Mouse (Mus musculus) heart, postnatal 14 days (tissue): ENCODE data around the gene Maml3. TPM values are rescaled to one million over a fixed set of nuclear protein-coding genes. Genes with fewer than 3 reads are reported as not detected.

Experiments used
- DNase-seq, 2 experiments: peaks; one replicate each; pipeline ENCODE4 v3.0.0; 2021 to 2022
- intact Hi-C: fragments of 180-260 bp; cut with DNase I; formaldehyde crosslinking; loops from one replicate; pipeline ENCODE4 v1.15.1; 2025
- long read RNA-seq, 2 experiments: library from polyadenylated mRNA; stranded (forward); transcript quantifications; one replicate each; pipeline ENCODE4 v2.0.0; 2021
- total RNA-seq, 2 experiments: library from RNA; stranded (reverse); gene quantifications; 2 replicates each; pipeline ENCODE4 v1.2.3; 2021

Maml3 gene
- 1 to 10 TPM; 3.7 to 5.0 TPM for total RNA-seq
- long read RNA-seq, experiment 1, partial matches to known transcripts, result 0 of 3 reads
- long read RNA-seq, experiment 1, other reads (novel, unspliced or antisense), result 3 of 3 reads
- long read RNA-seq, experiment 2, partial matches to known transcripts, result 0 of 1 reads
- long read RNA-seq, experiment 2, other reads (novel, unspliced or antisense), result 1 of 1 reads

- DNase-seq, result peak; percentile 93
- intact Hi-C loops, result loop anchor here (1.0 to 5.0 kb wide), 4 partner anchors 92 to 404 kb away; no protein-coding TSS in a partner anchor
These were observed at the start of gene Maml3 for GRCm38 (mm10) chr3:52104636-52105151. Gene Maml3 (minus strand): TSS chr3:52105076.

- DNase-seq, result no peak
- intact Hi-C loops, result no loop called here
These were observed 46.3 kb upstream of the Maml3 start for GRCm38 (mm10) chr3:52151155-52151554.

GRCm38 (mm10) chr3:52148301-52148700 is 43.4 kb upstream of the Maml3 start:
- no peak for DNase-seq
- intact Hi-C loops, result no loop called here

GRCm38 (mm10) chr3:52144776-52145460 is 40.0 kb upstream of the Maml3 start:
- intact Hi-C loops, result no loop called here
- no peak for DNase-seq

- DNase-seq, result no peak
- intact Hi-C loops, result no loop called here
These were observed 38.1 kb upstream of the Maml3 start for GRCm38 (mm10) chr3:52143017-52143416.

GRCm38 (mm10) chr3:52140162-52140561 is 35.3 kb upstream of the Maml3 start:
- intact Hi-C loops, result no loop called here
- peak; percentile 22 to 56 for DNase-seq

GRCm38 (mm10) chr3:52125421-52125820 is 20.5 kb upstream of the Maml3 start:
- intact Hi-C loops, result loop anchor here (5.0 kb wide), 1 partner anchor 47 kb away; no protein-coding TSS in a partner anchor
- DNase-seq, result no peak

DNA sequence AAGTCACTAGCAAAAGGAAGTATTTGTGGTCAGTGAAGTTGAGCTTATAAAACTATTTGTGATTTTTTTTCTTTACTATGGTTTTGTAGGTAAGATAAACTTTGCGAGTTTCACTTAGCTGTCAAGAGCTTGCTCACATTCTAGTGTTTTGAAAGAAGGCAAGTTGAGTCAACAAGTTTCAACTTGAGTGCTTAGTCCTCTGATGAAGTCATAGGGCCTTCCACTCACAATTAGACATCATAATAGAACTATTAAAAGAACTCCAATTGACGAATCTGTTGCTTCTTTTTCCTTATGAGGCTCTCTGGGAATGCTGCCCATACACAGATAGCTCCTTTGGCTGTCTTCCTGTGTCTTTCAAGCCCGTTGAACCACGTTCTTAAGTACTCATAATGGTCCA is 16.0 kb upstream of the Maml3 start:
- no peak for DNase-seq
- intact Hi-C loops, result no loop called here

DNA sequence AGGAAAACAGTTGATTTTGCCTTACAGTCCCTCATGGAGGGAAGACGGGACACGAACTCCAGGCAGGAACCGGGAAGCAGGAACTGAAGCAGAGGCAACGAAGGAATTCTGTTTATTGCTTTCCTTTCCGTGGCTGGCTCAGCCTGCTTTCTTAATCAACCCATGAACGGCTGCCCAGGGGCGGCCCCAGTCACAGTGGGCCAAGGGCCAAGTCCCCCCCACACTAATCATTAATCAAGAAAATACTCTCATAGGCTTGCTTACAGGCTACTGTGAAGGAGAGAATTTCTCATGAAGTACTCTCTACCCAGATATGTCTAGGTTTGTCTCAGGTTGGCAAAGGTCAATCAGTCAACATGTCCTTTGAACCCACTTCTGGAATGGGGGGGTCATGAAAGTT is 14.3 kb upstream of the Maml3 start:
- intact Hi-C loops, result no loop called here
- DNase-seq, result no peak

GRCm38 (mm10) chr3:52115421-52115820 is 10.5 kb upstream of the Maml3 start:
- intact Hi-C loops, result no loop called here
- peak in 1 of 2 experiments; percentile 15 for DNase-seq

DNA sequence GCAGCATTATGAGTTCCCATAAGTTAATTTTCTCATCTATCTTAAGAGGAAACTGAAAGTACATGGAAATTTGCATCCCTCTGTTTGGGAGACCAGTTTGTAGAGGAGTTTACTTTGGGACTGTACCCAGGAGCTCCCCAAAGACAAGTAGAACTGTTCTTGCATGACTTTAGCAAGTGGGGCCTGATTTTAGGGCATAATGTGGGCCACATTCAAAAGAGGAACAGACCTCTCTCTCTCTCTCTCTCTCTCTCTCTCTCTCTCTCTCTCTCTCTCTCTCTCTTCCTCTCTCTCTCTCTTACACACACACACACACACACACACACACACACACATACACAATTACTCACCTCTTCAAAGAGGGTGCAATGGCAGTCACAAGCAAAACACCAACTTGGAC is 3.2 kb upstream of the Maml3 start:
- intact Hi-C loops, result no loop called here
- DNase-seq, result no peak

DNA sequence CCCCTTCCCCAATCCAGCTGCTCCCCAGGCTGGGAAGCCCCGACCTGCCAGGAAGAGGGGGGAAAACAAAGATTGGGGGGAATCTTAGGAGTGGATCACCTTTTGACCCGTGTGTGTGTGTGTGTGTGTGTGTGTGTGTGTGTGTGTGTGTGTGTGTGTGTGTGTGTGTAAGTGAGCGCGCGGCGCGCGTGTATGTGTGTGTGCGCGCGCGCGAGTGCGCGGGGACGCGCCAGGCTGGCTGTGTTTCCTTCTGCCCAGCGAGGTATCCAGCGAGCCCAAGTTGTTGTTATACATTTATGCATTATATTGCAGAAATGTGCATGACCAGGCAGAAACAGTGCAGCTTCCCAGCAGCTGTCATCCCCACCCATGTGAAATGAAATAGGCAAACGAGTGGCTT is 280 bp upstream of the Maml3 start:
- intact Hi-C loops, result loop anchor here (2.0 kb wide), 1 partner anchor 404 kb away; no protein-coding TSS in a partner anchor
- no peak for DNase-seq

GRCm38 (mm10) chr3:52104208-52104607 is 668 bp downstream of the Maml3 start:
- no peak for DNase-seq
- intact Hi-C loops, result loop anchor here (1.0 to 5.0 kb wide), 4 partner anchors 92 to 403 kb away; no protein-coding TSS in a partner anchor

DNA sequence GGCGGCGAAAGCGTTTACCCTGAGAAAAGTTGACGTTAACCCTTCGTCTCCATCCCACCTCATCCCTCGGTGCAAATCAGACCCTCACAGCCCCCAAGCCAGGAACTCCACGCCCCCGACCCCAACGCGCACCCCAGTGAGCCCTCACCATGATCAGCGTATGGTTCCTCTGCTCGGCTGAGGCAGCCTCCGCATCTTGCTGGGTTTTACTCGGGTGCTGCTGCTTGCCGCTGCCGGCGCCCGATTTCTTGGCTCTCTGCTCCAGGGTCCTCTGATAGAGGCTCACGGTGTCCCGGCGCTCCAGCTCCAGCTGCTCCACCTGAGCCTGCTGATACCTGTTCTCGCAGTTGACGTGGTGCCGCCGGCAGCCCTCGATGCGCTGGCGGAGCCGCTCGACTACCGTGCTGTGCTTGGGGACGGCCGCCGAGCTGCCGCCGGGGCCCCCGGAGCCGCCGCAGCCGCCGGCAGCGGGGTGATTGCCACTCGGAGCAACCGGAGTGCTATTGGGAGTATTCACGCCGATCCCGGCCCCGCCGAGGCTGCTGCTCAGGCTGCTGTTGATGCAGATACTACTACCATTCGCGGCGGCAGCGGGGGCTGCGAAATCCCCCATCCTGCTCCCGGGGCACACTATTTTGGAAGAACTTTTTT is 1.2 kb downstream of the Maml3 start:
- DNase-seq, result peak; percentile 55 to 66
- intact Hi-C loops, result loop anchor here (1.0 to 5.0 kb wide), 5 partner anchors 57 to 403 kb away; no protein-coding TSS in a partner anchor

GRCm38 (mm10) chr3:52102601-52103530 is 2.0 kb downstream of the Maml3 start:
- peak; percentile 77 to 80 for DNase-seq
- intact Hi-C loops, result loop anchor here (1.0 to 5.0 kb wide), 3 partner anchors 57 to 211 kb away; no protein-coding TSS in a partner anchor

DNA sequence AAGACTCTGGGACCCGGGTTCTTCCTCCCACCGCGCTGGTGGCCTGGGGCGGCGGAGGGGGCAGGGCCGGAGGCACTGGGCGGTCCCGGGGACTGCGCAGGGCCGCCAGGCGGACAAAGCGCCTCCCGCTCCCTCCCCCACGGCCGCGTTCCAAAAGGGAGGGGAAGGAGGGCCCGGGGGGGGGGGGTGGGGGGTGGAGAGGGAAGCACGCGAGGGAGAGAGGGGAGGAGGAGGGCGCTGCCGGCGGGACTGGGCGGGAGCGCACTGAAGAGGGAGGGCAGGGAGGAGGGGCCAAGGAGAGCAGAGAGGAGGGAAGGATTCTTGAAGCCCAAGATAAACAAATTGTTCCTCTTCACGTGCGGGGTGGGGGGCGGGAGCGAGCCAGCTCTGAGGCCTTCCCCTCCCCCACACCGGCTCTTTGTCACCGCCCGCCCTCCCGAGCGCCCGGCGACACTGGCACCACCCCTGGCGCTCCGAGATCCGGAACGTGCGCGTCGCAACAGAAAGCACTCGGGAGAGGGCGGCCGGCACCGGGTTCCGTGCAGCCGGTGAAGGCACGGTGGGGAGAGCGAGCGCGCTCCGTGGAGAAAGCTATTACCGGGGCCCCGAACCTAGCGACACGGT is 2.8 kb downstream of the Maml3 start:
- peak; percentile 94 to 95 for DNase-seq
- intact Hi-C loops, result loop anchor here (5.0 kb wide), 2 partner anchors 185 to 210 kb away; no protein-coding TSS in a partner anchor

DNA sequence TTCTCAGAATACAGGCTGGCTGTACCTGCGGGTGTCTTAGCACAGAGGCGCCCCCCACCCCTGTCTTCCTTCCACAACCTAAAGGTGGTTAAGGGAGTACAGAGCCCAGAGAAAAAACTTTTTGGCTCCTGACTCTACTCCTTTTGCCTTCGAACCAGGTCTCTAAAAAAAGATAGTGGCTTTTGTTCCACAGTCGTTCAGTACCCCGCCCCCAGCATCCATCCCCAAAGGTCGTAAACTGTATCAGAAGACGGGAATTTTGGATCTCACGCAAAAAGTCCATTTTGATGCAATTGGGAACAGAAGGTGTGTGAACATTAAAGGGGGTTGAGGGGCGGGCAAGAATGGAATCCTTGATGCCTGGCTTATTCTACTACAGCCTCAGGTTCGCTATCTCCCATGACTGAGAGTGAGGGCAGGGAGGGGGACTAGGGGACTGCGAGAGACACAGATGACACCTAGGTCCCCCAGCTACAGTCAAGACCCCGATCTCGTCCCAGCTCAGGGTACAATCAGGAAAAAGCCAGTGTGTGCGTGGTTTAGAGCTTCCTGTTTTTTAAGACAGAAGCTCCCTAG is 3.4 kb downstream of the Maml3 start:
- intact Hi-C loops, result loop anchor here (5.0 kb wide), 2 partner anchors 184 to 209 kb away; no protein-coding TSS in a partner anchor
- no peak for DNase-seq

DNA sequence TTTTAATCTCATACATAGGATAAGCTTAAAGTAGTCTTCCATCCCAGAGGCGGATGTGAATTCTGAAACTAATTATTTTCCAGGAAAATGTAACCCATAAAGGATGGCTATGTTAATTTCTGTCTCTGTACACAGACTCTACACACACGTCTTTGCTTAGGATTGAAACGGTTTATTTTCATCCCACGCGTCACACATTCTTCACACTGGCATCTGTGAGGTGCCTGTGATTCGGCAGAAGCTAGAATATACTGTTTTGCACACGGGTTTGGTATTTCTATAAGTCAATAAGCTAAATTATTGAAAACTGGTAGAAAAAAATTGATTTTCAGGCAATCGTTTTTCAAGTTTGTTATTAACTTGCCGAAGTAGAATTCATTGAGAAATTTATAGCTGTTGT is 4.0 kb downstream of the Maml3 start:
- intact Hi-C loops, result loop anchor here (5.0 kb wide), 2 partner anchors 184 to 209 kb away; no protein-coding TSS in a partner anchor
- no peak for DNase-seq

DNA sequence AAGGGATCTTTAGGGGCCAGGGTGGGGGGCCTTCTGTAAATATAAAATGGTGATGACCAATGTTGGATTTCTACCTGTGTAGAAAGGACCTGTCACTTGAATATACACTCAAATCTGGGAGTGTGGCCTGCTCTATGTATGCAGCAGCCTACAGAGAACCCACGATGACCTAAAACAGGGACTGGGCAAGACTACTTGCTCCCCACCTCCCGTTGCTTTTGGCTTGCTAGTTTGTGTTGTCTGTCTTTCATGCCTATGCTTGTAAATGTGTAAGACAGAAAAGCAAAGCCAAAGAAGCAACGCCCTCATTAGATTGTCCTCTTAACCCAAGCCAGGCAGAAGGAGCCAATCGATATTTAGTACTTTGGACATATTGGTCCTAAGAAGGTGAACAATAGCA is 4.6 kb downstream of the Maml3 start:
- intact Hi-C loops, result loop anchor here (5.0 kb wide), 2 partner anchors 183 to 208 kb away; no protein-coding TSS in a partner anchor
- DNase-seq, result no peak
